Mouse (Mus musculus) brain, embryonic 14.5 days (tissue): ENCODE measurements around the gene Epdr1.

ENCODE experiments used
- CTCF ChIP-seq: fragments of 200-500 bp; IDR thresholded peaks from 2 replicates; pipeline ENCODE4 v1.5.1; 2012; ENCODE audit warnings: inconsistent platforms, mild to moderate bottlenecking, moderate library complexity, borderline replicate concordance; ENCODE audit not compliant: insufficient read depth, insufficient read length; ENCODE audit errors: extremely low read depth
- POLR2A ChIP-seq: fragments of 200-500 bp; IDR thresholded peaks from 2 replicates; pipeline ENCODE4 v1.6.1; 2012; ENCODE audit warnings: mild to moderate bottlenecking, inconsistent platforms, borderline replicate concordance; ENCODE audit not compliant: poor library complexity, insufficient read depth, insufficient read length, severe bottlenecking; ENCODE audit errors: extremely low read depth

DNA sequence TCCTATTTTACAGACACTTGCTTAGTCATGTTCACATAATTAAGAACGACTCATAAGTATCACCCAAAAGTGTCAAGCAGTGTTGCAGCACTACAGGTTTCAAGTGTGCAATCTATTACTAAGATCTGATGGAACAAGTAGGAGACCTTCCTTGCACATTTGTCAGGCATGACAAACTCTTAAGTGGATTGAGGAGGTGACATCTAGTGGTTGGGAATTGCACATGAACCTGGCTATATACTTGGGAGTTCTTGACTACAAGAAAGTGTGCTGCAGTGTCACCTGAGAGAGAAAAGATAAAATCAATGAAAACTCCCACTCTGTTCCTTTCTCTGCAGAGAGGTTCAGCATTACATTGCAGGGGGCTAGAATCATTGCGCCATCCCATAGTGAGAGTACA, 24.5 kb upstream of the Epdr1 start:
- TF ChIP-seq CTCF, result peak; percentile 27; the same call in 1 of the 2 replicates
- no peak for TF ChIP-seq POLR2A
